Mouse (Mus musculus) midbrain, embryonic 11.5 days (tissue): Measurements from ENCODE around the gene Cdk5rap3. TPM values are rescaled to one million over a fixed set of nuclear protein-coding genes. Genes with fewer than 3 reads are reported as not detected.

Source experiments
- ATAC-seq: fragments of 200-750 bp; cut with Nextera tagmentation; 2 replicates; pipeline ENCODE4 v1.8.0; 2017; ENCODE audit warnings: moderate TSS enrichment, moderate library complexity; ENCODE audit not compliant: low FRiP score
- DNase-seq: peaks from one replicate; pipeline ENCODE4 v3.0.0; 2015; ENCODE audit warnings: low spot score; ENCODE audit errors: missing footprints
- H3K27ac ChIP-seq: fragments of 300-500 bp; sonication (generic); 2 replicates; pipeline ENCODE4 v1.5.1; 2014; ENCODE audit warnings: low read depth, low read length
- H3K27me3 ChIP-seq: fragments of 300-500 bp; sonication (generic); 2 replicates; pipeline ENCODE4 v1.6.1; 2014; ENCODE audit warnings: mild to moderate bottlenecking, low read length, moderate library complexity, mixed read lengths; ENCODE audit not compliant: control insufficient read depth, insufficient read depth
- H3K36me3 ChIP-seq: fragments of 300-500 bp; sonication (generic); 2 replicates; pipeline ENCODE4 v1.6.1; 2014; ENCODE audit warnings: mild to moderate bottlenecking, low read length, moderate library complexity, mixed read lengths; ENCODE audit not compliant: control insufficient read depth, insufficient read depth
- H3K4me1 ChIP-seq: fragments of 300-500 bp; sonication (generic); 2 replicates; pipeline ENCODE4 v1.6.1; 2014; ENCODE audit warnings: low read length; ENCODE audit not compliant: control insufficient read depth, insufficient read depth
- H3K4me2 ChIP-seq: fragments of 300-500 bp; sonication (generic); 2 replicates; pipeline ENCODE4 v1.6.1; 2014; ENCODE audit warnings: mild to moderate bottlenecking, moderate library complexity
- H3K4me3 ChIP-seq: fragments of 300-500 bp; sonication (generic); 2 replicates; pipeline ENCODE4 v1.5.1; 2014; ENCODE audit warnings: low read depth, low read length
- H3K9ac ChIP-seq: fragments of 300-500 bp; sonication (generic); 2 replicates; pipeline ENCODE4 v1.6.1; 2014; ENCODE audit warnings: low read length
- H3K9me3 ChIP-seq: fragments of 300-500 bp; sonication (generic); 2 replicates; pipeline ENCODE4 v1.6.1; 2016; ENCODE audit warnings: low read length; ENCODE audit not compliant: control insufficient read depth
- WGBS: fragments of 180-500 bp; shearing (Covaris S2); extraction: QIAGEN DNeasy Blood & Tissue Kit; methylation state at CpG from one replicate; pipeline ENCODE4 v1.1.7; 2014; 5-methylcytosine and 5-hydroxymethylcytosine counted together
- polyA plus RNA-seq: library from polyadenylated mRNA; unstranded; fragments of >200 nt; fragmentation: Nextera tagmentation; extraction: Ambion mirVana; gene quantifications from 2 replicates; pipeline ENCODE4 v1.2.1, GENCODE M21; 2014

Gene Cdk5rap3
- polyA plus RNA-seq, 1 experiment from 2014 or later = 91.4 TPM

DNA sequence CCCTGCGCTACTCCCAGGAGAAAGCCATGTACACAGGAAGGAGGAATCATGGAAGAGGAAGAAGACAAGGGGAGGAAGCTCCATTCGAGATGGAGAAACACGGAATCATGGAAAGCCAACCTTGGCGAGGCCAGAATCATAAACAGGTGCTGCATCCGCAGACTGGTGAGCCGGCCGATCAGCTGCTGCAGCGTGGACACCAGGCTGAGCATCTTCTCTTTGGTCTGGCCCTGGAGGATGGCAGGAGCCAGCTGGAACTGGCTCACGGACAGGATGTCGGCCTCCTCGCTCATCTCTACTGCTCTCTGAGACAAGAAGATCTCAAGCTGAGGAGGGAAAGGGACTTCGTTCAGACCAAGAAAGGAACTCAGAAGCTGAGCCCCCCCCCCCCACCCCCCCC is 7.7 kb downstream of the Cdk5rap3 start:
- H3K9ac ChIP-seq = peak overlapping the region; percentile 15; the same call in 1 of the 2 replicates
- H3K4me1 ChIP-seq = peaks cover 44% of the 10 kb centered on the region
- no peak for ATAC-seq
- no peak overlapping the region for H3K4me2 ChIP-seq
- H3K9me3 ChIP-seq = no peaks in the 10 kb centered on the region
- no peaks in the 10 kb centered on the region for H3K27me3 ChIP-seq
- 90% methylated on average over 12 of the region's 12 CpGs for WGBS
- peaks cover 10% of the 10 kb centered on the region; the same call in 1 of the 2 replicates for H3K36me3 ChIP-seq
- DNase-seq = no peak
- H3K27ac ChIP-seq = peak overlapping the region; percentile 75; the same call in 1 of the 2 replicates
- H3K4me3 ChIP-seq = no peak overlapping the region

DNA sequence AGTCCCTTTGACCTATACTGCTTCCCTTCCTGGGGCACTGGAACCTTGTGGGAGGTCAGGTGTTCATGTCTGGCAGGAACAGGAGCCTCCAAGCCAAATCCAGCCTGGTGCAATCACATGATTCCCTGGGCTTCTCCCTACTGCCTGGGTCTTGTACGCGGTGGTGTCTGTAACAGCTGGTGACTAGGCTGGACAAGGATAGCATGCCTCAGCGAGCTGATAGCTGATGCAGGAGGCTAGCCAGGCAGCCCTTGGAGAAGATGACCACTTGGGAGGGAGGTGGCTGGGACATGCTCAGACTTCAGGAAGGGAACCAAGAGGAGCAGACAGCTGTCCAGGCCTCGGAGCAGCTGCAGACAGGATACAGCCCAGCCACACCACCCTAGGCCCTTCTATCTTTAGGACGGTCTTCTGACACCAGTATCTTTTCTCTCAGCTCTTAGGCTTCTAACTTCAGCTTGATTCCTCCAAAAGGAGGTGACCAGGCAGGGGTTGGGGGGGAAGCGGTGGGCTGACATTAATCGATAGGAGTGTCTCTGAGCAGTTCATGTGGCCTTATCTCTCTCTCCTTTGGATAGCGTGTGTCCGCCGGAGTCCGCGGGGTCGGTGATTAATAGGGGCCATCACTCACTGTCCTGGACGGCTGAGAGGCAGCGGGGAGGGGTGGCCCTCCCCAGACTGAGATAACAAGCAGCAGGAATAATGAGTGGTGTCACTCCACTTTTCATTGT is 9.7 kb downstream of the Cdk5rap3 start:
- Histone ChIP-seq H3K9me3 (no peaks in the 10 kb centered on the region), H3K27ac (peak overlapping the region; percentile 75), H3K4me3 (no peak overlapping the region), H3K4me1 (peaks cover 63% of the 10 kb centered on the region), H3K27me3 (no peaks in the 10 kb centered on the region), H3K4me2 (no peak overlapping the region), H3K9ac (peak overlapping the region; percentile 53), H3K36me3 (peaks cover 10% of the 10 kb centered on the region; the same call in 1 of the 2 replicates)
- 45% methylated on average over 15 of the region's 15 CpGs for whole genome bisulfite sequencing
- DNase-seq = no peak
- ATAC-seq = no peak

DNA sequence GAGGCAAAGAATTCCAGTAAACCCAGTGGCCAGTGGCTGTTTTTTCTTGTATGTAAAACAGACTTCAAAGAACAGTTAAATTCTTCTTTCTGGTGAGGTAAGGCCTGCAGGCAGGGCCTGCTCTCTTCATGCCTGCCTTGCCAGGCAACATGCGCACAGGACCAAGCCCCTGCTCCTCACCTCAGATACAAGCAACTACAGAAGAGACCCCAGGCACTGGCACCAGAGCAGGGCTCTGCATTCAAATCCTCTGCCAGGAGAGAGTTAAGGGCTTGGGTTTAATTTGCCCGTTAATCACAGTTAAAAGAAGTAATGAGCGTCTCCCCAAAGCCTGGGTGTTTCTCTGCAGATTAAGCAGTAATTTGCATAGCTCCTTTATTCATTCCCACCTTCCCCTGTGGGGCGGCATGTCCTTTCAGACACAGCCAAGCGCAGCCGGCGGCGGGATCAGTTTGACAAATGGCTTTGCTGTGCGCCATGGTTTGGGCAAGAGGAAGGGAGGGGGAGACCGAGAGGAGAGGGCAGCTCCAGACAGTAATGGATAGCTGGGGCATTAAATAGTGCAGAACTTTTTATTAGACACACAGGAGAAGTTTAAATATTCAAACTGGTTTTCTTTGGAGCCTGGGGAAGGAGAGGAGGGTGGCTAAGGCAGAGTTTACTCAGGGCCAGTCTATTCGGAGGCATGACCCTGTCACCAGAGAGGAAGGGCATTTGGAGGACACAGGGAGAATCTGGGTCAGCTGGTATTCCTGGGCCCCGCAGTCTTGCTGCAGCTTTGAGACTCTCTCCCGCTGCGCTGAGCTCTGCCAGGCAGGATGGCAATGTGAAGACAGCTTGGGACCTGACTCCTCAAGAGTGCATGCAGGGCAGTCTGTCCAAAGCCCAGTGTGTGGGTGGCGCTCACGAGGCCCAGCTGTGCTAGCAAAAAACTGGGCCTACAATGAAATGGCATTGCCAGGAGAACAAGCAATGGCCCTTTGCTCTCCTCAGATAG is 13.4 kb downstream of the Cdk5rap3 start:
- Histone ChIP-seq H3K4me3 (no peak overlapping the region), H3K4me1 (peaks cover 90% of the 10 kb centered on the region), H3K36me3 (0 out of 2 replicates have a peak, but pooled peaks cover 2% of the 10 kb centered on the region), H3K4me2 (peak overlapping the region; percentile 2; the same call in 1 of the 2 replicates), H3K27ac (peak overlapping the region; percentile 93), H3K9me3 (no peaks in the 10 kb centered on the region), H3K9ac (peak overlapping the region; percentile 39; the same call in 1 of the 2 replicates), H3K27me3 (no peaks in the 10 kb centered on the region)
- peak; percentile 55 for ATAC-seq
- peak; percentile 93 for DNase-seq
- WGBS = 6% methylated on average over 16 of the region's 16 CpGs

DNA sequence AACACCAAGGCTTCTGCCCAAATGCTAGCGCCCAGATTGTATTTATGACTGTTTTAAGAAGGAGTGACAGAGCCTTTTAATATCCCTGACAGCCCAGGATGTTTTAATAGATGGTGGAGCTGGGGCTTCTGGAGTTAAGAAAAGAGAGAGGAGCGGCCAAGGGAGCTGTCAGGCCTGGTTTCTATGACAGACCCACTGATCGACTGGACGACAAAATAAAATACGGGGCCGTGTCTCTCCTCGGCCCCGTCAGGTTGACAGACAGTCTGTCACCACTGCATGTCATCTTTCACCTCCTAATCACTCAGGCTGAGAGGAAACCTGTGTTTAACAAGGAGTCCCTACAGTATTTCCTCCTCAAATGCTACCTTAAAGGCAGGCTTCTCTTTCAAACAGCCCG is 15.0 kb downstream of the Cdk5rap3 start:
- no peak overlapping the region for H3K4me3 ChIP-seq
- no peak overlapping the region; the same call in 1 of the 2 replicates for H3K4me2 ChIP-seq
- WGBS = 45% methylated on average over 9 of the region's 9 CpGs
- H3K36me3 ChIP-seq = no peaks in the 10 kb centered on the region
- peaks cover 86% of the 10 kb centered on the region for H3K4me1 ChIP-seq
- H3K9me3 ChIP-seq = no peaks in the 10 kb centered on the region
- peak overlapping the region; percentile 93 for H3K27ac ChIP-seq
- no peaks in the 10 kb centered on the region for H3K27me3 ChIP-seq
- H3K9ac ChIP-seq = peak overlapping the region; percentile 36
- DNase-seq (no peak), ATAC-seq (no peak)

DNA sequence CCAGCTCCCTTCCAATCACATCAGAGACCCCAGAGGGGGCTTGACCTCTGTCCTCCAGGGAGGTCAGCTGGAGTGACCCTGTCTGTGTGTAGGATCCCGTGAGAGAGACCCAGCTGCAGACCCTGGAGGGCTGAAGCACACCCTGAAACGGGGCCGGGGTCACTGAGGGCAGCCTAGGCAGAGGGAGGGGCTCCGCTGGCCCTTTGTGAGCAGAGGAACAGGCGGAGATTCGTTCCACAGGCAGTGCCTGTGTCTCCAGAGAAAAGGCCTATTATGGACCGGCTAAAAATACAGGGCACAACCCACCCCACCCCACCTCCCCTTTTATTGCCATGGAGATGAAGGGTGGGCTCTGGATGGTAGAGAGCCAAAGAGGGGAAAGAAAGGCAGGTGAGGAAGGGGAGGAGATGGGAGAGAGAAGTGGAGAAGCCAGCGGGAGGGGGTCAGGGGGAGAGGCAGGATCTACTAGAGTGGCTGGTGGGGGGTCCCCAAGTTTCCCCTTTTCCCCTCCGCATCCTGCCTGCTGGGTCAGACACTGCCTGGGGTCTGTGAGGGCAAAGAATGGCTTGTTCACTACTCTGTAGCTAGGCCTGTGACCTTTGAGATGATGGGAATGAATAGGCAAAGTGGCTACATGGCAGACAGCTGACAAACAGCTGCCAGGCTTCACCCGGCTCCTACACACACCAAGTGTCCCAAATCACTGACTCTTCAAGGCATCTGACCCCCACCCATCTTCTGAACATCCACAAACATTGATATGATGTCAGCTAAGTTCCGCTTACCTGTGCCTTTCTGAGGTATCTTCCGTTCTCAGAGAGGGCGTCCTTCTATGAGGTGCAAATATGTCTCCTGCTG is 16.6 kb downstream of the Cdk5rap3 start:
- H3K4me3 ChIP-seq = no peak overlapping the region
- peak overlapping the region; percentile 23; the same call in 1 of the 2 replicates for H3K4me2 ChIP-seq
- H3K9me3 ChIP-seq = no peaks in the 10 kb centered on the region
- H3K4me1 ChIP-seq = peaks cover 70% of the 10 kb centered on the region
- no peaks in the 10 kb centered on the region for H3K27me3 ChIP-seq
- peak; percentile 90 for ATAC-seq
- DNase-seq = peak; percentile 98
- 19% methylated on average over 13 of the region's 13 CpGs for WGBS
- no peaks in the 10 kb centered on the region for H3K36me3 ChIP-seq
- peak overlapping the region; percentile 27; the same call in 1 of the 2 replicates for H3K9ac ChIP-seq
- peak overlapping the region; percentile 93 for H3K27ac ChIP-seq

DNA sequence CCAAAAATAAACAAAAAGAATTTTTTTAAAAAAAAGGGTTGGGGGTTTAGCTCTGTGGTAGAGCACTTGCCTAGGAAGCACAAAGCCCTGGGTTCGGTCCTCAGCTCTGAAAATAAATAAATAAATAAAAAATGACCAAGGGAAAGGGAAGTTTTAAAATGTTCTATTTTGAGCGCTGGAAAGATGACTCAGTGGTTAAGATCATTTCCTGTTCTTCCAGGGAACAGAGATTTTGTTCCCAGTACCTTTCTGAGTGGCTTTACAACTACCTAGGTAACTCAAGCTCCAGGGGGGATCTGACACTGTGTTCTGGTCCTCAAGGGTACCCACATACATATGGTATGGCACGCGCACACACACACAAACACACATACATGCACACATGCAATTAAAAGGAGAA is 20.4 kb downstream of the Cdk5rap3 start:
- no peak overlapping the region for H3K4me2 ChIP-seq
- no peak overlapping the region for H3K4me3 ChIP-seq
- H3K9ac ChIP-seq = no peak overlapping the region
- 0 out of 2 replicates have a peak overlapping the region, but pooled peaks have one; percentile 3 for H3K27ac ChIP-seq
- ATAC-seq = no peak
- no peaks in the 10 kb centered on the region for H3K36me3 ChIP-seq
- DNase-seq = no peak
- H3K9me3 ChIP-seq = no peaks in the 10 kb centered on the region
- no peaks in the 10 kb centered on the region for H3K27me3 ChIP-seq
- H3K4me1 ChIP-seq = peaks cover 53% of the 10 kb centered on the region
- WGBS = 92% methylated on average over 4 of the region's 4 CpGs

DNA sequence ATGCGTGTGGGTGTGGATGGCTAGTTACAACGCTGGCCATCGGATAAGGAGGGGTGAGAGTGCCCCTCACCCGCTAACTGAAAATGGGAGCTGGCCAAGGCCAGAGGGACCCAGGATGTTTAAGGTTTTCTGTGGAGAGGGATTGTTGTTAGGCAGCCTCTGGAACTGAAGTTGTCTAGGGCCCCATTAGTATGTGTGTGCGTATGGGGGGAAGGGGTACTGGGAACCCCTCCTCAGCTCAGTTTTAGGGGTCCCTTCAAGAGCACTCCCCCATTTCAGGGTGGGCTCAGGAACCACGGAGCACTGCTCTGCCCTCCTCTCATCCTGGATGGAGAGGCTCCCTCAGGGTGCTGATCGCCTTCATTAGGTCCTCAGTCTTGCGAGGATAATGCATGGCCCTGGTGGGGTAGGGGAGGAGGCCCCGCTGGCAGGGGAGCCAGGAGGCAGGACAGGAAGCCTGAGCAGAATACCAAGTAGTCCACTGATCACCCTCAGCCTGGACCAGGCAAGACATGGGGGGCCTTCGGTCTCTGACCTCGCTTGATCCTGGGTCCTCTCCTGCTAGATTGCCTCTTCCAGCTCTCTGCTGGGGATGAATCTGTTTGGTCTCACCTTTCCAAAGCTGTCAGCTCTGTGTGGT is 23.0 kb downstream of the Cdk5rap3 start:
- Histone ChIP-seq H3K4me2 (0 out of 2 replicates have a peak overlapping the region, but pooled peaks have one; percentile 7), H3K4me1 (peaks cover 31% of the 10 kb centered on the region), H3K36me3 (no peaks in the 10 kb centered on the region), H3K27ac (peak overlapping the region; percentile 85), H3K9me3 (no peaks in the 10 kb centered on the region), H3K9ac (peak overlapping the region; percentile 41), H3K27me3 (no peaks in the 10 kb centered on the region), H3K4me3 (no peak overlapping the region)
- ATAC-seq = peak; percentile 81
- WGBS = 45% methylated on average over 11 of the region's 11 CpGs
- no peak for DNase-seq
